Mouse (Mus musculus) G1E (cell line): ENCODE measurements at regions not wholly inside any gene's neighbourhood (a gene's known extent, or its start where the extent isn't known, plus 50 kb on each side); places are given as distances from the start of the nearest gene placed in this dataset.
"Not testable (repeated sequence)": the region's sequence is repeated elsewhere in the genome, so short reads cannot be mapped to it uniquely, and the experiment has no call there.

Experiments
- ATAC-seq: 2 replicates; pipeline ENCODE4 v1.8.0; 2016; ENCODE audit warnings: mild to moderate bottlenecking; ENCODE audit not compliant: insufficient number of reproducible peaks, poor library complexity, low FRiP score, severe bottlenecking; ENCODE audit errors: extremely low read depth
- DNase-seq: peaks from one replicate; pipeline ENCODE4 v3.0.0; 2012; ENCODE audit warnings: low spot score
- H3K27me3 ChIP-seq: 2 replicates; pipeline ENCODE4 v1.6.1; 2012; ENCODE audit warnings: mild to moderate bottlenecking, low read length, inconsistent platforms; ENCODE audit not compliant: insufficient read depth
- H3K36me3 ChIP-seq: replicated peaks from 2 replicates; pipeline ENCODE3; 2012; ENCODE audit warnings: mild to moderate bottlenecking, inconsistent platforms
- H3K4me1 ChIP-seq: 2 replicates; pipeline ENCODE4 v1.6.1; 2012; ENCODE audit warnings: low read depth, low read length, inconsistent platforms, mixed read lengths; ENCODE audit not compliant: insufficient read depth
- H3K4me3 ChIP-seq: 2 replicates; pipeline ENCODE4 v1.5.1; 2012; ENCODE audit warnings: low read depth, mild to moderate bottlenecking, inconsistent platforms, low read length, moderate library complexity, mixed read lengths
- H3K9me3 ChIP-seq: replicated peaks from 2 replicates; pipeline ENCODE4 v1.6.1; 2012; ENCODE audit warnings: inconsistent platforms
- CTCF ChIP-seq: IDR thresholded peaks from 2 replicates; pipeline ENCODE4 v1.5.1; 2012; ENCODE audit warnings: low read depth, low read length, inconsistent platforms, mixed read lengths
- GATA1 ChIP-seq: IDR thresholded peaks from 2 replicates; pipeline ENCODE4 v1.6.1; 2012; ENCODE audit warnings: borderline replicate concordance, low read length, inconsistent platforms, mixed read lengths
- GATA2 ChIP-seq: IDR thresholded peaks from 2 replicates; pipeline ENCODE4 v1.6.1; 2012; ENCODE audit warnings: low read depth, low read length, inconsistent platforms, borderline replicate concordance
- POLR2AphosphoS5 ChIP-seq: IDR thresholded peaks from 2 replicates; pipeline ENCODE4 v1.6.1; 2012; ENCODE audit warnings: low read depth, low read length, inconsistent platforms; ENCODE audit not compliant: insufficient replicate concordance
- TAL1 ChIP-seq: conservative IDR thresholded peaks from 2 replicates; pipeline ENCODE4 v1.6.1; 2012; ENCODE audit warnings: low read depth, low read length, inconsistent platforms, mixed read lengths

DNA sequence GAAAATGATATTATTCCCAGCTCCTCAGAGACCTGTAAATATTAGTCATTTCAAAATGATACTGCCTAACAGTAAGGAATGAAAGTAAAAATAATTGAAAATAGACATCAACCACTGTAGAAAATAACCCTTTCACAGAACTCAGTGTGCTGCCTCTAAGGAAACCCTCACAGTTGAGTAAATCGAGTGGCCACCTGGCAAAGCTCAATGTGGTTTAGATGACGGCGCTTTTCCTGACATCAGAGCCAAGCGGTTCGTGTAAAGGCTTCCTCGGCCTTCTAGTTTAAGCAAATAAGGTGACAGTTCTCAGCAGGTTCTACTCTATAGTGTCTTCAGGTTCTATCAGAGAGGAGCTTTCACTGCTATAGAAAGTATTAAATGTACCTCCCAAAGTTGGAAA is 379.9 kb upstream of the Nova1 start:
- ATAC-seq (no peak), DNase-seq (no peak)
- Histone ChIP-seq H3K4me3 (no peak overlapping the region), H3K4me1 (no peaks in the 10 kb centered on the region), H3K36me3 (no peaks in the 10 kb centered on the region), H3K27me3 (no peaks in the 10 kb centered on the region), H3K9me3 (no peaks in the 10 kb centered on the region)
- TF ChIP-seq POLR2AphosphoS5 (no peak), GATA1 (no peak), CTCF (no peak), TAL1 (no peak), GATA2 (no peak)

DNA sequence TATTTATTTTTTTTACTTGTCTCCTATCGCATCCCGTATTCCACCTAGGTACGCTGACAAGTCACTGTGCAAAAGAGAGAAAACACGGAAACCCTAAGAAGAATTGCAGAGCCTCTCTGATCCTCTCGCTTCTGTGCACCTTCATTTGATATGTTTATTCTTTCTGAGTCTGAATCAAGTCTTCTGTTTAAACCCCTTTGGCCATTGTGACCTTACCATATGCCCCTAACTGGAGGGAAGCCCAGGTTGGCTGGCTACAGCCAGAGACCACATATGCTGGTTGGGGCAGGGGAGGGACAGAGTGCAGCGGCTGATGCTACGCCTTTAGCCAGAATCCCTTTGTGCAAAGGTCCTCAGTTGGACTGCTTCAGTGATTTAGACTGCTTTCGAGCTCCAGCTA is 346.0 kb upstream of the Nova1 start:
- no peak for ATAC-seq
- TF ChIP-seq GATA2: no peak
- TF ChIP-seq GATA1: no peak
- TF ChIP-seq CTCF: no peak
- TF ChIP-seq POLR2AphosphoS5: no peak
- TF ChIP-seq TAL1: no peak

DNA sequence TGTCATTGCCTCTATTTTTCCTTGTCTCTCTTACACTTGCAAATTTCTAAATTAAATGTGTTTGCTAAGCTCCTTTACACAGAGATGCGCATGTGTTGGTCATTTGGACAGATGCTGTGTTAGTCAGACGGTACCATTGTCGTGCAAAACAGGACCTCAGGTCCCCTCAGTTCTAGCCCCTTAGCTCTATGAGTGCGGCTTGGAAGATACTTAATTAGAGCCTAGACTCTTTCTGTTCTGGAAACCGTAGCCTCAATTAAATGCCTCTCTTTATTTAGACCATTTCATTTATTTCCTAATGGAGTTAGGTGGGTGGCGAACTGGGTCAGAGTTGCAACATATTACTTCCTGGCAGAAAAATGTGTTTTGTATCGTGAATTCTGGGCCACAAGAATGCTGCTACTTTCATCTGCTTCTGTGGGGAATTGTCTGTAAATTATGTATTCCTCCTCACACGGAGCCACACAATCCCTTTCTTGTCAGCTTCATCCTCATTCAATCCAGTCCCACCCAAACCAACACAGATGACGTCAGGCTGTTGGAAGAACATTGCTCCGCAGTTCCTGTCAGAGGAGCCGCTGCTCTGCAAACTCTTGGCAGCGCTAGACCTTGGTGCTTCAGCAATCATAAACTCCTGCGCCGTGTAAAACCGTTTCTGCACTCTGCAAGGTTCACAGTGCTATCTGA is 345.4 kb upstream of the Nova1 start:
- DNase-seq: no peak
- no peaks in the 10 kb centered on the region for H3K4me1 ChIP-seq
- H3K27me3 ChIP-seq: no peaks in the 10 kb centered on the region

More for the DNA sequence above, 346.0 kb upstream of the Nova1 start:
- Histone ChIP-seq H3K36me3 (no peaks in the 10 kb centered on the region), H3K27me3 (no peaks in the 10 kb centered on the region), H3K4me1 (no peaks in the 10 kb centered on the region), H3K9me3 (no peaks in the 10 kb centered on the region), H3K4me3 (no peak overlapping the region)
- DNase-seq: no peak

DNA sequence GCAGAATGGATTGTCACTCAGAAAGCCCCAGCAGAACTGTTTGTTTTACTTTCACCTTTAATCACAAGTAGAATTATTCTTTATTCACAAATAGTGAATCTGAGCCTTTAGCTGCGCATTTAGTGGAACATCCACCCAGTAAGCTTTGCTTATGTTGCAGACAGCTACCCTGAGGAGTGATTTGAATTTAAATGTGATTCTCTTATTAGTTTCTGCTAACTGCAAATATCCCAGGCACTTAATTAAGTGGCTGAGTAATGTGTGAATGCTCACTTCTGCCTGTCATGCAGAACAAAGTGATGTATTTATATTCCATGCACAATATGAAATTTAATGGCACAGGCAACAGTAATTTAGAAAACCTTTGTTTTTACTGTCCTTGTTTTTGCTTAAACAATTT is 344.4 kb upstream of the Nova1 start:
- no peak for ATAC-seq
- TF ChIP-seq CTCF: no peak
- no peak for TF ChIP-seq GATA2
- TF ChIP-seq POLR2AphosphoS5: no peak
- TF ChIP-seq TAL1: no peak
- no peak for TF ChIP-seq GATA1
- H3K36me3 ChIP-seq: no peaks in the 10 kb centered on the region
- no peak for DNase-seq
- H3K4me3 ChIP-seq: no peak overlapping the region
- H3K9me3 ChIP-seq: no peaks in the 10 kb centered on the region
- no peaks in the 10 kb centered on the region for H3K4me1 ChIP-seq
- H3K27me3 ChIP-seq: no peaks in the 10 kb centered on the region

More for the DNA sequence above, 345.4 kb upstream of the Nova1 start:
- Histone ChIP-seq H3K4me3 (no peak overlapping the region), H3K36me3 (no peaks in the 10 kb centered on the region), H3K9me3 (no peaks in the 10 kb centered on the region)
- TF ChIP-seq GATA2 (no peak), GATA1 (no peak), CTCF (no peak), TAL1 (no peak), POLR2AphosphoS5 (no peak)
- ATAC-seq: no peak

DNA sequence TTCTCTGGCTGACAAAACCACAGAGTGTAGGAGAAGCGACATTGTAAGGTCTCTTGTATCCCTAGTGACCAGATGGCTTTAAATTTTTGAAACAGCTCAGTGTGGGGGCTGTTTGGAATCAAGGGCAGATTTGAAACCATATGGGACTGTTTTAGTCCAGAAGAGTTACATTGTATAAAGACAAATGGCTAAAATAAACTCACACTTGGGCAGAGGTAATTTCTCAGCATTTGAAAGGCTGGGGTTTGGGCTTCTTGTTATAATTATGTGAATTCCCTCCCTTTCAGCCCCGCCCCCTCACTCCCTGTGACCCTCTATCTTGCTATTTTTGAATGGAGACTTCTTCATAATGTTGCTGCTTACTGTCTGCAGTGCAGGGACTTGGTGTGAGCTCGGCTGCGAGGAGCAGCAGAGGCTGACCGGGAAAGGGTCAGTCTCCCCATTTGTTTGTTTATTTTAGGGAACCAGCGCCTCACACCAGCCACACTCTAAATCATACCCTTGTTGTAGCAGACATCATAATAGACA is 344.0 kb upstream of the Nova1 start:
- DNase-seq (no peak), ATAC-seq (no peak)
- TF ChIP-seq GATA1 (no peak), TAL1 (no peak), CTCF (no peak), GATA2 (no peak), POLR2AphosphoS5 (no peak)
- Histone ChIP-seq H3K4me1 (no peaks in the 10 kb centered on the region), H3K9me3 (no peaks in the 10 kb centered on the region), H3K4me3 (no peak overlapping the region), H3K36me3 (no peaks in the 10 kb centered on the region), H3K27me3 (no peaks in the 10 kb centered on the region)

DNA sequence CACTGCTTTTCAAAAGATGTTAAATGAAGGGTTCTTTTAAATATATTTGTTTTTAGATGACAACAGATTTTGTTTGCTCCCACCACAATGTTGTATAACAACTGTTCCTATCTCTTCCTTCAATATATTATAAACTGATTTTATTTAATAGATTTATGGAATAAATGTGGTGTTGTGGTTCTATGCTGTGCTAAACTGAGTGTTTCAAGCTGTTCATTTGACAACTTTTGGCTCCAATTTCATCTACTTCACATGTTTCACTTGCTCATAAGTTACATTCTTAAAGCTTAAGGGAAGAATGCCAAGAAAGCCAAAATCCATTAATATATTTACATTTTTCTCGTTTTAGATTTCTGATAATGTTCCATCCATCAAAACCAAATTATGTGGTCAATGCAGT is 341.9 kb upstream of the Nova1 start:
- no peak overlapping the region for H3K4me3 ChIP-seq
- H3K36me3 ChIP-seq: no peaks in the 10 kb centered on the region
- TF ChIP-seq CTCF: no peak
- no peak for TF ChIP-seq POLR2AphosphoS5
- no peak for TF ChIP-seq TAL1
- no peaks in the 10 kb centered on the region for H3K9me3 ChIP-seq
- ATAC-seq (no peak), DNase-seq (no peak)
- no peaks in the 10 kb centered on the region for H3K4me1 ChIP-seq
- no peaks in the 10 kb centered on the region for H3K27me3 ChIP-seq

DNA sequence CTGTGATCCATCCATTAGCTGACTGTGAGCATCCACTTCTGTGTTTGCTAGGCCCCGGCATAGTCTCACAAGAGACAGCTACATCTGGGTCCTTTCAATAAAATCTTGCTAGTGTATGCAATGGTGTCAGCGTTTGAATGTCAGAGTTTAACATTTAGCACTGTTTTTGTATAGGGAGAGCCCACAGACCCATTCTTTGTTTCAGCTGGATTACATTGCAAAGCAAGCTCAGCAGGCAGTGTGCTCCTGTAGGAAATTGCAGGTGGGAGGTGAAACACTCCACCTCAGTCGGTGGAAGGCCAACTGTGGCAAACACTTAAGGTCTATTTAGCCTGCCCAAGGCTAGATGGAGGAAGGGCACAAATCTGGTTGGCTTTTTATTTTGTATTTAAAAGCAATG is 337.2 kb upstream of the Nova1 start:
- not testable (repeated sequence) for H3K36me3 ChIP-seq, H3K9me3 ChIP-seq, ATAC-seq, H3K27me3 ChIP-seq, H3K4me3 ChIP-seq, DNase-seq, H3K4me1 ChIP-seq
